Mouse (Mus musculus): ENCODE measurements around the gene Nemp1.

GRCm38 (mm10) chr10:127642772-127643552 lies 23.7 kb upstream of the Nemp1 start, which contains the start of gene Stat6:
- no peak for TF ChIP-seq CTCF (IDR thresholded peaks at IDR 0.05; ENCODE audit: low read depth)
- TF ChIP-seq EP300 (IDR thresholded peaks at IDR 0.05; ENCODE audit: low read depth), result 0 out of 2 replicates have a peak, but pooled peaks have one; percentile 64
